Comparison of ENCODE assay signal across 9 mouse cellular contexts in the genomic region with DNA sequence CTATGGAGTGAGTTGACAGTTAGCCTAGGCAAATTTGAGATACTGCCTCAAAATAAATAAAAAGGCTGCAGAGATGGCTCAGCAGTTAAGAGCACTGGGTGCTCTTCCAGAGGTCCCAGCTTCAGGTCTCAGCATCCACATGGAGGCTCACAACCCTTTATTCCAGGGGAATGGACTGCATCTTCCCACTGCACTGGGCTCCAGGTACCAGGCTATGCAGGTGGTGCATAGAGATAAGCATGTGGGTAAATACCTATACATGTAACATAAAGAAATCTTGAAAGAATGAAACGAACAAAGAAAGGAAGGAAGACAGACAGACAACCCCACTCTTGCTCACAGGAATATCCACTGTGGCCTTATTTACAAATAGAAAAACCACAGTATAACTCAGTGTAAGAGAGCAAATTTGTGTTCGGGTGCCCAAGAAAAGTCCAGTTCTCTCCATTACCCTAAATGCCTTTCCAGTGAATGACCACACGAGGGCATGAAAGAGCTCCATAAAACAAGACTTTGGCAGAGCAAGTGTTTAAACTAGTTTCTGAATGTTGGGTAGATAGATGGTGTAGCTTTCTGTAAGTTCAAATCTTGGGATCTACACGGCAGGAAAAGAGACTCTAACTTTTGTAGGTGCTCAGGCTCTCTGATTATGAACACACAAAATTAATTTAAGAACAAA. TPM values are rescaled to one million over a fixed set of nuclear protein-coding genes. Genes with fewer than 3 reads are reported as not detected.
DNase-seq lines count a peak whose midpoint lies in the region; ATAC-seq and TF ChIP-seq lines count a peak whose summit lies in the region.
"Had no signal": no experiment of that assay in that cellular context is flagged by ENCODE, and none has a peak within 500 bp of the region (broad histone marks: within the 10 kb centered on the region; RNA-seq: fewer than 3 reads in every experiment).

No protein-coding gene starts in this region.

- intact Hi-C loops in left cerebral cortex, postnatal 14 days (cut with DNase I) = loop anchor here (2.0 to 10.0 kb wide), 2 partner anchors 70 to 172 kb away; no protein-coding TSS in a partner anchor
- intact Hi-C loops in left cerebral cortex, postnatal 10 days (cut with DNase I) = loop anchor here (2.0 kb wide), 1 partner anchor 64 kb away; the partner anchor contains the start of gene Bicra

- H3K36me3 ChIP-seq in lung, postnatal 0 days (ENCODE audit: insufficient read depth, low read length) = peaks cover 13% of the 10 kb centered on the region; the same call in 1 of the 2 replicates

- no peak overlapping the region for H3K4me2 ChIP-seq in lung, postnatal 0 days (replicated peaks; ENCODE audit: low read depth, low read length)

- H3K27me3 ChIP-seq in lung, postnatal 0 days (replicated peaks; ENCODE audit: insufficient read depth, low read length) = no peaks in the 10 kb centered on the region
- H3K27me3 ChIP-seq: megakaryocyte, embryonic 14.5 days had no signal

- DNase-seq in cerebellum, adult 18-20 months = peak; percentile 50 to 56
- DNase-seq in cerebellum, postnatal 4 days (ENCODE audit: low spot score in 2 of 2) = no peak
- peak; percentile 53 to 57 for DNase-seq in left cerebral cortex, postnatal 14 days (ENCODE audit: low spot score in 2 of 2)
- DNase-seq in left cerebral cortex, postnatal 10 days (ENCODE audit: extremely low spot score in 1 of 2, low spot score in 2 of 2) = no peak
- DNase-seq in lung, postnatal 0 days (ENCODE audit: low spot score) = peak; percentile 85
- DNase-seq in layer of hippocampus, adult 9-10 months (ENCODE audit: low spot score) = no peak
- DNase-seq in layer of hippocampus, postnatal 25 days (ENCODE audit: extremely low spot score in 1 of 2, low spot score in 1 of 2) = no peak

- TF ChIP-seq EP300 in lung, postnatal 0 days (IDR thresholded peaks at IDR 0.05) = no peak

- ATAC-seq in activated CD4-positive, CD25-positive, alpha-beta regulatory T cell, adult 4 months = peak; percentile 76
- no peak for ATAC-seq in lung, postnatal 0 days

- no peak overlapping the region for H3K4me3 ChIP-seq in lung, postnatal 0 days (ENCODE audit: low read depth, low read length)
- H3K4me3 ChIP-seq: megakaryocyte, embryonic 14.5 days had no signal

- TF ChIP-seq CTCF in lung, postnatal 0 days (IDR thresholded peaks at IDR 0.05) = peak; percentile 88

- no peak overlapping the region for H3K27ac ChIP-seq in lung, postnatal 0 days (ENCODE audit: low read length)

- no peaks in the 10 kb centered on the region for H3K4me1 ChIP-seq in lung, postnatal 0 days (ENCODE audit: insufficient read depth, low read depth, low read length)

- H3K9me3 ChIP-seq in lung, postnatal 0 days (ENCODE audit: low read length) = no peaks in the 10 kb centered on the region
- H3K9me3 ChIP-seq: megakaryocyte, embryonic 14.5 days had no signal

- no peak overlapping the region for H3K9ac ChIP-seq in lung, postnatal 0 days (replicated peaks; ENCODE audit: low read depth)

- WGBS in lung, postnatal 0 days = 26% methylated on average over 4 of the region's 4 CpGs

RNA-seq across cellular contexts. Expression of gene Ehd2, which starts 15.5 kb away (rescaled TPM):
- total RNA-seq in left cerebral cortex, postnatal 14 days (2021) = 1 to 10 TPM; 6.8 to 8.4 TPM
- total RNA-seq in left cerebral cortex, postnatal 10 days (2021) = 1 to 10 TPM; 7.1 to 7.5 TPM
- polyA plus RNA-seq in activated CD4-positive, CD25-positive, alpha-beta regulatory T cell, adult 4 months (2017; shearing (Covaris generic)) = under 1 TPM; 0.07 to 0.11 TPM
- polyA plus RNA-seq in lung, postnatal 0 days (2015; fragmentation: Nextera tagmentation; extraction: Ambion mirVana) = 92.2 and 113 TPM in 2 replicates
- total RNA-seq in layer of hippocampus, postnatal 25 days (2021) = 1 to 10 TPM; 4.5 to 5.5 TPM

RNA-seq across cellular contexts. Expression of gene Nop53, which starts 37.0 kb away (rescaled TPM):
- 100 to 1,000 TPM in 1 of 2 experiments, 10 to 100 TPM in 1; 97.9 to 106 TPM for total RNA-seq in left cerebral cortex, postnatal 14 days (2021)
- 100 to 1,000 TPM; 104 TPM for total RNA-seq in left cerebral cortex, postnatal 10 days (2021)
- polyA plus RNA-seq in activated CD4-positive, CD25-positive, alpha-beta regulatory T cell, adult 4 months (2017; shearing (Covaris generic)) = 100 to 1,000 TPM; 334 to 398 TPM
- polyA plus RNA-seq in lung, postnatal 0 days (2015; fragmentation: Nextera tagmentation; extraction: Ambion mirVana) = 196 and 204 TPM in 2 replicates
- total RNA-seq in layer of hippocampus, postnatal 25 days (2021) = 100 to 1,000 TPM; 118 to 133 TPM

Comparison
In these comparisons a context has a peak if more than half of its experiments do, and no peak if none do; other contexts are left out.
1. DNase-seq: peak in cerebellum, adult 18-20 months (2 of 2), left cerebral cortex, postnatal 14 days (2 of 2) and lung, postnatal 0 days (single experiment); none in cerebellum, postnatal 4 days (0 of 2), left cerebral cortex, postnatal 10 days (0 of 2), layer of hippocampus, adult 9-10 months (single experiment) and layer of hippocampus, postnatal 25 days (0 of 2).